Mouse (Mus musculus) liver, postnatal 0 days (tissue): Measurements from ENCODE around the gene Fbxl2.

Source experiments
- CTCF ChIP-seq: sonication (generic); IDR thresholded peaks from 2 replicates; pipeline ENCODE4 v1.5.1; 2016; ENCODE audit warnings: antibody characterized with exemption, low read depth
- EP300 ChIP-seq: IDR thresholded peaks from 2 replicates; pipeline ENCODE4 v1.6.1; 2016; ENCODE audit warnings: antibody characterized with exemption, low read depth, mild to moderate bottlenecking

DNA sequence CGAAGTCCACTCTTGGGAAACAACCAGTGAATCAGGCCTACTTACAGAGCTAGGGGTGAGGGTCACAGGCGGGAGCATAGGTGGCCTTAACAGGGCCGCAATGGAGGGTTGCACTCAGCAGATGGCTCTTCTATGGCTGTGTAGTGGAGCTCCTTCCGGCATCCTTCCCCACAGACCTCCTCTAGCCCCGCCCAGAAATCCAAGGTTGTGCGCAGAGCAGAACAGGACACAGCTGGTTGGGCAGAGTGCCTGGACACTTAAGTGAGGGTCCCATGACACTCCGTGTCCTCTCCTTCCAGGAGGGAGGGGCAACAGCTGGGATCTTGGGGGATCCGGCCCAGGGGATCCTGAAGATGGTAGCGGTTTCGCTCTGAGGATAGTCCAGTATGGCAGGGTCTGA is at the start of gene Fbxl2:
- TF ChIP-seq CTCF: no peak
- no peak for TF ChIP-seq EP300
